Mouse (Mus musculus): Measurements from ENCODE around the gene Iqsec3.
A peak's percentile ranks its signal among the peaks of the same experiment; 100 is the strongest.

The Iqsec3 gene

GRCm38 (mm10) chr6:121357232-121357631 lies 116.2 kb downstream of the Iqsec3 start:
- no peak for DNase-seq

GRCm38 (mm10) chr6:121356041-121356440 lies 117.4 kb downstream of the Iqsec3 start:
- DNase-seq = no peak

GRCm38 (mm10) chr6:121352276-121352675 lies 121.2 kb downstream of the Iqsec3 start:
- no peak for DNase-seq

DNA sequence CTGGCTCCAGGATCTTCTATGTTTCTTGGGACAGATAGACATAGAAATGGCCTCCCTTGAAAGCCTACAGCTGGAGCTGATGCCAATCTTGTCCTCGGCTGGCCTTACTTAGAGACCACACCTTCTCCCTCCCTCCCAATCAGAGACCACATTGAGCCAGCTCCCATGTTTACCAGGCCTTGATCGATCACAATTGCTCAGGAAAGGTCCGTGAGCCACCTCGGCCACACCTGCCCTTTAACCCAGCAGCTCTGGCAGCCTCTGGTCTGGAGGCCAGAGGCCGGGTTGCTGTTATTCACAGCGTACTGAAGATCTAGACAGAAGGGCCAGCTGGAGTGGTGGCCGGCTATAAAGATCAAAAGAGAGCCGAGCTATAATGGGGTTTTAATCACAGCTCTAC lies 127.0 kb downstream of the Iqsec3 start:
- no peak for DNase-seq

- DNase-seq = no peak
Measured at GRCm38 (mm10) chr6:121344329-121344728, 129.1 kb downstream of the Iqsec3 start.

DNA sequence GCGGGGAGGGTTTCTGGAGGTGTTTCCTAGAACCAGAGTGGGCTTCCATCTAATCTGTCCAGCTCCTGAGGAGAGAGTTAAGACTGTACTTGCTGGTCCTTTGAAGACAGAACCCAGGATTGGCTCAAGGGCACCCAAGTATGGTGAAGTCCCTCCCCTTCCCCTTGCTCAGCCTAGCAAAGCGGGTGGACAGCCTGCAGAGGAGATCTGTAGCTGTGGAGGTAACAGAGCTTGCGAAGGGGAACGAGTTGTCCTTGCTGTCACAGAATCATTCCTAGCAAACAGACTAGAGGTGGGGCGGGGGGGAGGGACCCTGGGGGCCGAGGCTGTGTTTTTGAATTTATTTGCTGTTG lies 129.7 kb downstream of the Iqsec3 start:
- DNase-seq = no peak

DNA sequence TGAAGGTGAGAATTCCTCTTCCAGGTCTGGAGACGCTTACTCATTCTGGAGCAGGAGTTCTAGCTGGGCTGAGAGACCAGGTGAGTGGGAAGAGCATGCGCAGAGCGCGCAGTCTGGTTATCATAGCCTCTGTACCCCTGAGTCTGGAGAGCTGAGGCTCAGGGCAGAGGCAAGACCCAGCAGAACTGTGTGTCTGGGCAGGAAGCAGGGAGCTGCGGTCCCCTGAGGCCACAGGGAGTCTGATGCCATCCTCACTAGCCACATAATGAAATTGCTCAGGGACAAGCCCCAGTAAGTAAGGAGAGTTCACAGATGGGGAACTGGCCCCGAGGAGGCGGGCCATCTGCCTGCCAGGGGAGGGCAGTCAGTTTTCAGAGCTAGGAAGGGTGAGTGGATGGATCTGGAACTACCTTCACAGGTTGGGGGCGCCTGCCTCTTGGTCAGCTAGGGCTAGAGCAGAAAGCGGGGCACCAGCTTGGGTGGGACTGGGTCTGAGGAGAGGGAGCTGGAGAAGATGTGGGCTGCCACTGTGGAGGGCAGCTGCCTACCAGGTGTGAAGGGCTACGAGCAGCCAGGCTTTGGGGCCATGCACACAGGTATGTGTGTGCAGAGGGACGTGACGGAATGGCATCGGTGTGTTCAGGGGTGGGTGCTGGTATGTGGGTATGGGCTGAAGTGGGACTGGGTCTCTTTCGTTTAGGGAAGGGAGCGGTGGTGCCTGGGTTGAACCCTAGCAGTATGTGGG lies 130.3 kb downstream of the Iqsec3 start, which contains the start of gene Slc6a12:
Gene Slc6a12 (plus strand): TSS at position 51 of the 745 bp plus-strand sequence.
- no peak for DNase-seq

- DNase-seq = no peak
Measured at GRCm38 (mm10) chr6:121341650-121342049, 131.8 kb downstream of the Iqsec3 start.

- DNase-seq = no peak
Measured at GRCm38 (mm10) chr6:121338519-121338896, 135.0 kb downstream of the Iqsec3 start.

DNA sequence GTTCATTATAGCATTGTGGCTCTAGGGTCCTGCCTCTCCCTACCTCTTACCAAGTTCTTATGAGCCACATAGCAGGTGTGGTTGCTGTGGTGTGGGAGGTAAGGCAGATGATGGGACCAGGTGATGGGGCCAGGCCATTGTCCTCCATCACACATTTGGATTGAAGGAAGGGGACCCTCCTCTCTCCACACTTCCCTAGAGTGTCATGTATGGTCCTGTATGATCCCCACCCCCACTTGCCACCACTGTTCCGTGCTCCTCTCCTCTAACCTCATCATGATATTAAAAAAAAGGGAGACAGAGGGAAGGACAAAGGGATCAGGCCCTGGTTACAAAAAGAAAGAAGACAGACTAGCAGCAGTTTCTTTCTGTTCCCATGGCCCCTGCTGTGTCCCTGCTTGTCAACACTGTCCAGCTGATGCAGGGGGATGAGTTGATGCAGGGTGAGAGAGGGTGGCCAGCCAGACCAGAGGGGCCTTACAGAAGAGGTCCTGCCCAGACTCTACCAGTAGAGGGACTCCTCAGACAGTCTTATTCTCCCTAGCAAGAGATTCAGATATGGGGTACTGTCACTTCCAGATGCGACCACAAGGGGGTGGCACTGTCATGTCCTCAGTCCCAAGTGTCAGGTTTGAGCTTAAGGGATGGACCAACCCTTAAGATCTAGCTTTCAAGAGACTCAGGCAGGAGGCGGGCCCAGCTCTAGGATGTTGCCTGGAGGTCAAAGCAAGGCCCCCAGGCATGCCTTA lies 135.5 kb downstream of the Iqsec3 start:
- DNase-seq = peak; percentile 68 to 72

DNA sequence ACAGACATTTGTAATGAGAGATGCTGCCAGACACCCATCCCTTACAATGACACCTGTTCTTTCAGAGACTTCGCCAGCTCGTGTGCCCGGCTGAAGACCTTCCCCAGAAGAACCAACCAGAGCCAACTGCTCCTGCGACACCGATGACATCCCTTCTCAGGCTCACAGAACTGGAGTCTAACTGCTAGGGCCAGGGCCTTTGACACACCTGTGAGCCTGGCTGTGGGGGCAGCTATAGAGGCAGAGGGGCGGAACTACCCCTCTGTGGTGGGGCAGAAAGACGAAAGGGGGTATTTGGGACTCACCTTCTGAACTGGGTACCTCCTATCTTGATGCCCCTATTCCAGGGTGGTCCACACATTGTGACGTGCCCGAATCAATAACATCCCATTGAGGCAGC lies 136.2 kb downstream of the Iqsec3 start:
- DNase-seq = no peak

DNA sequence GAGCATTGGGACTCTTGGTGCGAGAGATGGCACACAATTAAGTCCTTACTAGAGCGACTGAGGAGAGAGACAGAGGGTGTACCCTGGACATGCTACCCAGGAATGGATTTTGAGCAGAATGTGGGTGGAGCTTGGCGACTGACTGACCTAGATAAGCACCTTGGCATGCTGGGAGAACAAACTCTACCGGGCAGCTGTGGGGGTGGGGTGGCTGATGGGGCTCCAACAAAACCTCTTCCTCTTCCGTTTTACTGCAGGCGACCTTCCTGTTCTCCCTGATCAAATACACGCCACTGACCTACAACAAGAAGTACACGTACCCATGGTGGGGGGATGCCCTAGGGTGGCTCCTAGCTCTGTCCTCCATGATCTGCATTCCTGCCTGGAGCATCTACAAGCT lies 136.9 kb downstream of the Iqsec3 start:
- no peak for DNase-seq

DNA sequence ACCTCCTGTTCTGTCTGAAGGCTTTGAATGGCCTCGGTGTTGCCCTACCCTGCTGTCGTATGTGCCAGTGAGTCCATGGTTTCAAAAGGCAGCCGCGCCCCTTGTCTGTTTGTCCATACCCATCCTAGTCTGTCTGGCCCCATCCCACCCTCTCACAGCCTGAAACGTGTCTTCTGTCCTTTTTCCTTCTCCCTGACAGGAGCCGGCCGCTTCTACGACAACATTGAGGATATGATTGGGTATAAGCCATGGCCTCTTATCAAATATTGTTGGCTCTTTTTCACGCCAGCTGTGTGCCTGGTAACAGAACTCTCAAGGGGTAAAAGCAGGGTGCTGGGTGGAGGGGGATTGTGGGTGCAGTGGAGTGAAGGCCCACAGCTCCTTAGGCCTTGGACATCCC lies 137.6 kb downstream of the Iqsec3 start:
- DNase-seq = no peak

DNA sequence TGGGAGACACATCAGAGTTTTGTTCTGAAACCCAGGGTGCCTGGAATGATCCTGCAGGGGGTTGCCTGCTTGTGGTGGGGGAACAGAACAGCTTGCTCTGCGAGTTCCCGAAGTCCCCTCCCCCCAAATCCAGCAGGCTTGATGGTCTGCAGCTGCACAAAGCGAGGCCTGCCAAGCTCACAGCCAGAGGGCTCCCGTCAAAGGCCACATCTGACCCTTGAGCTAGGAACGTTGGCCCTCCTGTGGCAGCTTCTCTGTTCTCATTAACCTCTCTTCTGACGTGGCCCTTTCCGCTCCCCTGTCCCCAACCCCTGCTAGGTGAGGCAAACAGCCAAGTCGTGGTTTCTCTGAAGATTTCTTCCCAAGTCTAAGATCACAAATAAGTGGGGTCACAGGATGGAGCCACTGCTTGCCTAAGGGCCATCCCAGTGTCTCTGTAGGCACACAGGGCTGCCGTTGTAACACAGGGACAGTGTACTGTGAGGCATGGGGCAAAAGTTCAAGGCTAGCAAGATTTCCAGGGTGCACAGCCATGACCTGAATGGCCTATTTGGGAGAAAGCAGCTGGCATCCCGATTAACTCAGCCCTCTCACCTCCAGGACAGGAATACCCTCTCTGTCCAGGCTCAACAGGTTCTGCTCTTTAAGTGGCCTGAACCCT lies 143.5 kb downstream of the Iqsec3 start:
- no peak for DNase-seq

- DNase-seq = peak; percentile 84 to 86
Measured at GRCm38 (mm10) chr6:121328417-121328884, 145.0 kb downstream of the Iqsec3 start.

GRCm38 (mm10) chr6:121326486-121327069 lies 146.9 kb downstream of the Iqsec3 start:
- DNase-seq = no peak

GRCm38 (mm10) chr6:121325740-121326139 lies 147.7 kb downstream of the Iqsec3 start:
- no peak for DNase-seq

DNA sequence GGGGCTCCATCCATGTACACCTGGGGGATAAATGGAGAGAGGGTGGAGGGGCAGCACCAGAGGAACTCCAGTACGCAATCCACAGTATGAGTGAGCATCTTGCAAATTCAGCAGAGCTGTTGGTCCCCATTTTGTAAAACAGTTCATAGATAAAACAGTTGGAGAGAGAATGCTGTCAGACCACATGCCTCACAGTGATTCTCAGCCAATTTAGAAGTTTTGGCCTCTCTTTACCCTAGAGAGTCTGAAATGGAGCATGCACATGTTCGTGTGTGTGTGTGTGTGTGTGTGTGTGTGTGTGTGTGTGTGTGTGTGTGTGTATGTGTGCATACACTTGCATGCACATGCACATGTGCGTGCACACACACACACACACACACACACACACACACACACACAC lies 148.2 kb downstream of the Iqsec3 start:
- no peak for DNase-seq
